Mouse (Mus musculus): ENCODE results near the gene Stk16. TPM values are rescaled to one million over a fixed set of nuclear protein-coding genes. Genes with fewer than 3 reads are reported as not detected.

Stk16 gene
- total RNA-seq, 2 experiments from 2014 or later, result 91.9 to 101 TPM

Small RNAs within 50 kb of the gene (microRNA-seq; reads per million reads assigned to microRNA genes)
- not detected for gene Gm27943

Other genes with a start within 250 kb of the Stk16 start
- 1 to 10 TPM; 3.0 to 5.5 TPM for gene Nhej1, start 85.6 kb upstream of the Stk16 start, total RNA-seq (2021)
- gene Slc23a3, start 76.9 kb upstream of the Stk16 start, total RNA-seq (2021), result under 1 TPM; 0.36 to 0.45 TPM
- gene Cnppd1, start 68.1 kb upstream of the Stk16 start, total RNA-seq (2021), result 10 to 100 TPM; 41.0 to 46.4 TPM
- gene Retreg2, start 68.1 kb upstream of the Stk16 start, total RNA-seq (2021), result 10 to 100 TPM; 72.8 TPM
- 10 to 100 TPM; 27.5 to 29.4 TPM for gene Zfand2b, start 42.2 kb upstream of the Stk16 start, total RNA-seq (2021)
- gene Abcb6, start 30.4 kb upstream of the Stk16 start, total RNA-seq (2021), result 10 to 100 TPM; 46.7 to 55.3 TPM
- 10 to 100 TPM; 14.0 to 20.8 TPM for gene Ankzf1, start 18.7 kb upstream of the Stk16 start, total RNA-seq (2021)
- 10 to 100 TPM; 35.4 to 39.1 TPM for gene Atg9a, start 18.6 kb upstream of the Stk16 start, total RNA-seq (2021)
- 10 to 100 TPM; 18.3 to 26.6 TPM for gene Glb1l, start within 50 bp of the Stk16 start, total RNA-seq (2021)
- 100 to 1,000 TPM in 1 of 2 experiments, 10 to 100 TPM in 1; 47.1 to 104 TPM for gene Tuba4a, start 9.0 kb downstream of the Stk16 start, total RNA-seq (2021)
- not detected for gene A630095N17Rik, start 21.3 kb downstream of the Stk16 start, total RNA-seq (2021)
- gene Dnajb2, start 25.6 kb downstream of the Stk16 start, total RNA-seq (2021), result 10 to 100 TPM; 40.5 to 45.1 TPM
- 10 to 100 TPM; 47.9 to 50.3 TPM for gene Ptprn, start 53.7 kb downstream of the Stk16 start, total RNA-seq (2021)
- gene Resp18, start 67.6 kb downstream of the Stk16 start, total RNA-seq (2021), result 100 to 1,000 TPM; 103 to 109 TPM
- gene Dnpep, start 107.2 kb downstream of the Stk16 start, total RNA-seq (2021), result 100 to 1,000 TPM; 103 to 106 TPM
- gene Des, start 149.5 kb downstream of the Stk16 start, total RNA-seq (2021), result 100 to 1,000 TPM in 1 of 2 experiments, 10 to 100 TPM in 1; 62.7 to 208 TPM
- 10 to 100 TPM; 12.8 to 30.6 TPM for gene Speg, start 164.5 kb downstream of the Stk16 start, total RNA-seq (2021)
- gene Gmppa, start 225.1 kb downstream of the Stk16 start, total RNA-seq (2021), result 10 to 100 TPM; 58.6 to 61.8 TPM
- gene Asic4, start 239.6 kb downstream of the Stk16 start, total RNA-seq (2021), result 1 to 10 TPM; 2.5 to 3.3 TPM

All from adrenal gland, postnatal 10 days (tissue).